Mouse (Mus musculus) hindbrain, embryonic 13.5 days (tissue): ENCODE results near the gene Serinc1. TPM values are rescaled to one million over a fixed set of nuclear protein-coding genes. Genes with fewer than 3 reads are reported as not detected.

Experiments used
- polyA plus RNA-seq: library from polyadenylated mRNA; unstranded; fragments of >200 nt; fragmentation: Nextera tagmentation; extraction: Ambion mirVana; gene quantifications from 2 replicates; pipeline ENCODE4 v1.2.1, GENCODE M21; 2015

Serinc1 gene
- polyA plus RNA-seq, 1 experiment from 2014 or later: 384 TPM

Other genes starting within 250 kb of the Serinc1 start
- gene Hsf2, start 46.1 kb downstream of the Serinc1 start, polyA plus RNA-seq: 68.3 and 71.5 TPM in 2 replicates
- 2.1 and 2.7 TPM in 2 replicates for gene Pkib, start 99.5 kb upstream of the Serinc1 start, polyA plus RNA-seq